Mouse (Mus musculus): ENCODE results near the gene Dlk1.
"Not testable (repeated sequence)": the region's sequence is repeated elsewhere in the genome, so short reads cannot be mapped to it uniquely, and the experiment has no call there.

Dlk1 gene

DNA sequence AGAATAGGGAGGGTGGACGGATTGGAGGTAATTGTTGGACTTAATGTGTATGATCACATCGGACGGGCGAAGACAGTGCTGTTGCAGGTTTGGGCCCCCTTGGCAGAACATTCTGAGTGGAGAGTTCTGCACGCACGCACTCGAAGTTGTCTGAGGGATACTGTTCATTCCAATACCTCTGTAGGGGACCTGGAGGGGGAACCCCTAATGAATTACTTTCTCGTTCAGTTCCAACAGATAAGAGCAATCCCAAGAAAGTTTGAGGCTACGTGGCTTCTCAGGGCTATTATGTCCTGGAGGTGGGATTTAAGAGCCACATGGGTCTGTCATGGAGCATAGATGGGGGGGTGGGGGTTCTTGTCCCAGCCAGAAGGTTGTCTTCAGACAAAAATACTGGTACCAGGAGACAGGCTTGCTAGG lies 21.6 kb downstream of the Dlk1 start:
- DNase-seq (ENCODE audit: low spot score in 2 of 2), result no peak

DNA sequence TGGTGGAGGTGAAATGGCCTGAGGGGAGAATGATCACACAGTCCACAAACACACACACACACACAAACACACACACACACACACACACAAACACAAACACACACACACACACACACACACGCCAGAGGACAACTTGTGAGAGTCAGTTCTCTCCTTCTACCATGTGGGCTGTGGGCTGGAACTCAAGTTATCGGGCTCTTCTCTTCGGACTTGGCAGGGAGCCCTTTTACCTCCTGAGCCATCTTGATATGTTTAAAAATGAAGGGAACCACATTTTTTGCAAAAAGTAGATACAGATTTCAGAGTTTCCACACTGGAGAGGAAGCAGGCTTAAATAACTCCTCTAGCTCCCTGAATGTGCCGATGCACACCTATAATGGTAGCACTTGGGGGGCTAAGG lies 22.9 kb downstream of the Dlk1 start:
- no peak for DNase-seq (ENCODE audit: low spot score in 2 of 2)

DNA sequence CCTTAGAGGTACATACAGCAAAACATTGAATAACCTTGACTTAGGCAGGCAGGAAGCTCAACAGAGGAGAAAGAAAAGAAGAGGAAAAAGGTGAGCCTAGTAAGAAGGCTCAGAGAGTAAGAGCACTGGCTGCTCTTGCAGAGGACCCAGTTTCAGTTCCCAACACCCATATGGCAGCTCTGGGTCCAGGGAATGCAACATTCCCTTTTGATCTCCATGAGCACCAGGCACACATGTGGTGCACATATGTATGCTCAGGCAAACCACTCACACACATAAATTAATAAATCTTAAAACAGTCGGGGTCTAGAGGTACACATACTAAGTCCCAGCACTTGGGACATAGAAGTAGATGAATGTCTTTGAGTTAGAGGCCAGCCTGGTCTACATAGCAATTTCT lies 33.9 kb downstream of the Dlk1 start:
- not testable (repeated sequence) for DNase-seq (ENCODE audit: low spot score in 2 of 2)

DNA sequence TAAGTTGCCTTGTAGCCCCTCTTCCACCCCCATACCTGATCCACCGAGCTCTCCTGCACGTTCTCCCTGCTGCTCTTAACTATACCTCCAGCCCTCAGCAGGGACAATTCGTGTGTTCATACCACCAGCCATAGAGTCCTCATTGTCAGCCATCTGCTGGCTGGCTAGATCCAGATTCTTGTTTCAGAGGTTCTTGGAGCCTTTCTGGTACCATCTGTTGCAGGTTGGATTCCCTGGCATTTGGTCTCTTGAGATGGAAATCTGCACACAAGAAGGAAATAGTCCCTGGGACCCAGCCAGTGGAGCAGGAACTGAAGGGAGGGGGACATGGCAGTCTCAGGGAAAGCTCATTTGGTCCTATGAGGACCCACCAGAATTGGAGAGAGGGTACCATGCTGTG lies 39.1 kb downstream of the Dlk1 start:
- DNase-seq (ENCODE audit: low spot score in 2 of 2), result no peak

DNA sequence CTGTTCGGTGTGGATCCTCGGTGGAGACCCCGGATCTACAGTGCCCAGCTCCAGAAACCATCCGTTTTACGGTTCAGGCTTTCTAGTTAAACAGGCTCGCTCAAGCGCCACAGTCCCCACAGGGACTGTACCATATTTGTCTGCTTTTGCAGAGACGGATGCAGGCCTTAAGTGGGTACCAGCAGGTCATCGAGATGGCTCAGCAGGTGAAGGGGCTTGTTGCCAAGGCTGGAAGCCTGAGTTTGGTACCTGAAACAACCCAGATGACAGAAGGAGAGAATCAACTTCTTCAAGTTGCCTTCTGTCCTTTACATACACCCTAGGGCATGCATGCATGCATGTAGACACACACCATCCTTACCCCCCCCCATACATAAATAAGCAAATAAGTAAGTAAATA lies 40.8 kb downstream of the Dlk1 start:
- no peak for DNase-seq (ENCODE audit: low spot score in 2 of 2)

DNA sequence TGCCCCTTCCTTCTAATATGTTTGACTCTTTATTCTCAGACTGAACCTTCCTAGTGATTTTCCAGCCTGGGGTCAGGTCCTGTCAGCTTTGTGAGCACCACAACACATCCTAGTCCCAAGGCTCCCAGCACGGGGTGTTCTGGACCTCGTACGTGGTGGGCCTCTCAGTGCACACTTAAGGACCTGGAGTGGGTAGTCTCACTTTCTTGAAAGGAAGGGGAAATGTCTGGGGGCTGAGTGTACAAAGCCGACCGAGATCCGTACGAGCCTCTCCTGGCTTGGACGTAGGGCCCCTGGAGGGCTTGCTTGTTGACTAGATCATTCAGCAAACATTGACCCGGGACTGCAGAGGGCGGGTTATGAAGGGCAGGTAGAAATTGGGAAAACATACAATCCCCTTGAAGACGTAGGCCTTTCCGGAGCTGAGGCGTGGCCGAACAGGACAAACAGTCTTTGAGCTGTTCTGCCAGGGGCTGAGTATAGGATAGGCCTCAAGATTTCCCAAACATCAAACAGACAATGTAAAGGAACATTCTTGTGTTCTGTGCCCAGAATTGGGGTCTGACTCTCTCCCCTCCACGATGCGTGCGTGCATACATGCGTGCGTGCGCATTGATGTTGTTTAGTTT lies 42.5 kb downstream of the Dlk1 start:
- no peak for DNase-seq (ENCODE audit: low spot score in 2 of 2)

DNA sequence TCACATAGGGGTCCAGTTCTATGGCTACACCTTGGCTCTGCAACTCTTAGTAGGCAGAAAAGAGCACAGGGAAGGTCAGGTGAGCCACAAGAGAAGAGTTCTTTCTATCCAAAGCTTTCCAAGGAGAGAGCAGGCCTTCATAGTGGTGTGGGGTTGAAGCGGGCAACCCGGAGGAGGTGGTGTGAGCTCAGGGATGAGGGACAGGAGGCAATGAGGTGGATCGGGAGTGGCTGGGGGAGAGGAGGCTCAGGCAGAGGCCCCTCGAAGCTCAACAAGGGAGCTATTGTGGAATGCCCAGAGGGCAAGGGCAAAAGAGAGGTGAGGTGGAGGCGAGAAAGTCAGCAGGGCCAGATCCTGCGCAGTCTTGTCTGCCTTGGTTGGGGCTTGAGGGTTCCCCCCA lies 43.8 kb downstream of the Dlk1 start:
- no peak for DNase-seq (ENCODE audit: low spot score in 2 of 2)

DNA sequence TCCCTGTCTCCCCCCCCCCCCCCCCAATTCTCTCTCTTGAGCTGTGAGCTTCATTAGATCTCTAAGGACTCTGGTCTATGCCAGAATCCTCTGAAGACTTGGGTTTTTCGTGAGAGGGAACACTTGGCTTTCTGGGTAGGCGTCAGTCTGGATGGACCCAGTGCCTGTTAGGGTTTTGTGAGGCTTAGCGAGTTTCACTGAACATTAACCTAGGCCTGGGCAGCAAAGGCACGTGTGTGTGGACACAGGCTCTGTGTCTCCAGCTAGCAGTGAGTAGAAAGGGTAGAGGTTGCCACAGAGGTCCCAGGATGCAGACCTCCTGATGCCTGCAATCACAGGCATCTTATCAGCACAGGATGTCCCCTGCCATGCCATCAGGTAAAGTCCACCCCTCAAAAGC lies 48.4 kb downstream of the Dlk1 start:
- no peak for DNase-seq (ENCODE audit: low spot score in 2 of 2)

DNA sequence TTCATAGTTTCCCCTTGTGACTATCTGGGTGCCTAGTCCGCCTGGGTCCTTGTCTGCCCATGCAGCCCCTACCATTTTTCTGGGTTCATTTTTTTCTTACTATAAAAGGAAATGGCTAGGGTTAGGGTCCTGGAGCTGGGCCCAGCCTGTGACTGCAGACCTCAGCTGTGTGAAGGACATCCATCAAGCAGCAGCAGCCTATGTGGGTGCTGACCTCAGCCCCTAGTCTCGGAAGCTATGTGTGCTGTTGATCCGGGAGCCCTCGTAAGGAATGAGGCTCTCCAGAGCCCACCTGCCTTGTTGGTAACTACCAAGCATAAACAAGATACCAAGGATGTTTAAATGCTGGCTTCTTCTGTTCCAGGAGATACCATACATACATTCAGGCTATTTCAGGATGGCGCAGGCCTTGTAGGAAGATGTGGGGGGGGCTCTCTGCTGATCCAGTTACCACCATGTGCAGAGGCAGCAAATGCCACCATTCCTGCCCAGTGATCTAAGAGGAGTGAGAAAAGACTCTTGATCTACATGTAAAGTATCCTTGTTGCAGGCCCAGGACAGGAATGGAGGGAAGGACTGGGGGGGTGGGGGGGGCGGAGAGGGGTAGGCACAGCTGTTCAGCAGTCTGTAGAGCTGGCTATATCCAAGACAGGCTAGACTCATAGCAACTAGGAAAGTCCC lies 49.9 kb downstream of the Dlk1 start:
- DNase-seq (ENCODE audit: low spot score in 2 of 2), result no peak

DNA sequence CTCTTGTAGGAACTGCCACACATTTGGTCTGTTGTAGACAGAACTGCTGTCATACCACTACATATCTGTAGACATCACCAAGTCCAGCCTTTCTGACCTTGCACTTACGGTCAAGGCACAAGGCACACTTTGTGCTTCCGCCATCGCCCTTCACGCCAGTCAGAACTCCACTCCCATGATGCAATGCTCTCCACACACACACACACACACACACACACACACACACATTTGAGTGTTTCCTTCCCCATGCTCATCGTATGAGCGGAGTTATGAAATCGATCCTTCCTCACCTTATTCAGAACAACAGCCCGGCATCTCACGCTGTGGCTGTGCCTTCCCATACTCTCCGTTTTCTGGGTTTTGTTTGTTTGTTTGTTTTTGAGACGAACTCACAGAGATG lies 55.1 kb downstream of the Dlk1 start:
- DNase-seq (ENCODE audit: low spot score in 2 of 2), result no peak

DNA sequence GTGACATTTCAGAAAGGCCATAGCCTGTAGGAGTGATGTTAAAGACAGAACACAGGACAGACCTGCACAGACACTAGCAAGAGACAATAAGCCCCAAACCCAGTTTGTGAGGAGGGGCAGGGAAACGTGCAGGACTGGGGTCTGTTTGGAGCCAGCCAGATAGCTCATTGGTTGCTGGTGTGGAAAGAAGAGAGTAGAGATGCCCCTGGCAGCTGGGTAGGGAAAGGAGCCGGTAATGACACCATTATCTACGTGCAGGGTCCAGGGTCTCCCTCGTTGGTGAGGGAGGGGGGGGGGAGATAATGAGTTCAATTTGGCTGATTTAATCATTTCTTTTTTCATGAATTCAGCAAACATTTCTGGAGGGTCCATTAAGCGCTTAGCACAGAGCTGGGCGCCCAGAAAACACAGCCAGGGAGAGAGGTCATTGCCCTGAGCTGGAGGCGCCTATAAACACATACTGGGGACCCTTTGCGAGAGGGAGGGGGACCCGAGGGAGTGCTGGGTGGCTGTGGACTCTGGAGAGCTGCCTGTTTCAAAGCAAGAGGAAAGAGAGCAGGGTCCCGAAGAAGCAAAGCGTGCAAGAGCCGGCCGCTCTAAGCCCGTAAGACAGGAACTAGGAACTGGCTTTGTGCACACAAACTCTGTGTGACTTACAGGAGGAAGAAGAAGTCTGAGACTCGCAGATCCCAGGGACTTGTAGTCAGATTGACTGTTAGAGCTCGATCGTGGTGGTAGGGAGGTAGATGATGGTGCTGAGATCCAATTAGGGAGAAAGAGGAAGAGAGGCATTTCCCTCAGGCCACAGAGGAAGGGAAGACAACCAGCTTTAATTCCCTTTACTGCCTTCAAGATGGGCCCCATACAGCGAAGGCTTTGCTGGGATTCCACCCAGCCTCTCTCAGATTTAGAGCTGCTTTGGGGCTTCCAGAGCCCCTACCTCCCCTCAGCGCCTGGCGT lies 56.2 kb downstream of the Dlk1 start:
- no peak for DNase-seq (ENCODE audit: low spot score in 2 of 2)

DNA sequence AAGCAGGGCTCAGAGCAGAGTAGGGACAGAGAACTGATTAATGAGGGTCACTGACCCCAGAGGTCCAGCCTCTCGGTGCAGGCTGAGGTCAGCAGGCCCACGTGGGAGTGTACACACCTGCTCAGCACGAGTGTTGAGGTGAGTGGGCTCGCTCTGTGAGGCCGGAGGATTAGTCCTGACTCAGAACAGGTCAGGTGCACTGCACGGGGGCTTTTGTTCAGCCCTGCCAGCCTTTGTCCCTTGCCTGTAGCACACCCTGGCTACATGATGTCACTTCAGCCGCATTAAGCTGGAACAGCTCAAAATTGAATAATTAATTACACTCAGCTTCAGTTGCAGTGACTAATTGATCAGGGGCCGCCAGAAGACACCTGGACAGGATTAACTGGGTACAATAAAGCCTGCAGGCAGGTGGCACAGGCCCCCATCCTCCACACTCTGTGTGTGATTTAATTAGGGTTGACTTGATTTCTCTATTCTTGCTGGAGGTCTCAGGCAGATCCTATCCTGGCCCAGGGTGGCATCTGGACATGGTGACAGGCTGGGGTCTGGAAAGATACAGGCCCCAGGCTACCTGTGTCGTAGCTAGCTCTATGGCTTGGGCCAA lies 57.0 kb downstream of the Dlk1 start:
- DNase-seq (ENCODE audit: low spot score in 2 of 2), result no peak

DNA sequence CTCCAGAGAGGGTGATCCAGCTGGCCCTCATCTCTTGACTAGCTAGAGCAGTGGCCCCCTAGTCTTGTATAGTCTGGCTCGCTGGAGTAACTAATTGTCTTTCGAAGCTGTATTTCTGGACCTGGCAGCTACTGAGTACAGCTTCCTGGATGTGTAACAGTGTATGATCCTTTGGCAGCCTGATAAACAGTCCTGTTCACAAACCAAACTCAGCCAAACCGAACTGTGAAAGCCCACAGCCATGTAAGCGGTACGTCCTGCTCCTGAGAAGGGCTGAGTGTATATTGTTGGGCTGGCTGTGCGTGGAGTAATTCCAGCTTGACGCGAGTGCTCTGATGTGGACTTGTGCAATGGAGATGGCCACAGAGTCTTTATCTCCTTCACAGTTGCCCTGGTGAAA lies 57.6 kb downstream of the Dlk1 start:
- no peak for DNase-seq (ENCODE audit: low spot score in 2 of 2)

DNA sequence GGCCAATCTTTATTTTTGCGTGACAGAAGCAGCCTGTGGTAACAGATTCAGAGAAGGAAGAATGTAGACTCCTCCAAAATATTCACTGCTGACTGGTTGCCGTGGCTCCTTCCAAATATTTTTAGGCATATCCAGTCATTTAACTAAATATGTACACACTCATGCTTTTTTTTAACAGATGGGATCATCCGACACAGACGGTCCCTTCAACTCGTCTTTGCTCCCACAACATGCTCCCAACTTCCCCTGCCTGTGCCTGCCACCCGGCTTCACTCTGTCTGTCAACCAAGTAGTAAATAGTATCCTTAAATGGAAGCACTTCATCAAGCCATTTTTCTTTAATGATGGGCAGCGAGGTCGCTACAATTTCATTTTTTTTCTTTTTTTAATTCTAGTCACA lies 58.8 kb downstream of the Dlk1 start:
- no peak for DNase-seq (ENCODE audit: low spot score in 2 of 2)

DNA sequence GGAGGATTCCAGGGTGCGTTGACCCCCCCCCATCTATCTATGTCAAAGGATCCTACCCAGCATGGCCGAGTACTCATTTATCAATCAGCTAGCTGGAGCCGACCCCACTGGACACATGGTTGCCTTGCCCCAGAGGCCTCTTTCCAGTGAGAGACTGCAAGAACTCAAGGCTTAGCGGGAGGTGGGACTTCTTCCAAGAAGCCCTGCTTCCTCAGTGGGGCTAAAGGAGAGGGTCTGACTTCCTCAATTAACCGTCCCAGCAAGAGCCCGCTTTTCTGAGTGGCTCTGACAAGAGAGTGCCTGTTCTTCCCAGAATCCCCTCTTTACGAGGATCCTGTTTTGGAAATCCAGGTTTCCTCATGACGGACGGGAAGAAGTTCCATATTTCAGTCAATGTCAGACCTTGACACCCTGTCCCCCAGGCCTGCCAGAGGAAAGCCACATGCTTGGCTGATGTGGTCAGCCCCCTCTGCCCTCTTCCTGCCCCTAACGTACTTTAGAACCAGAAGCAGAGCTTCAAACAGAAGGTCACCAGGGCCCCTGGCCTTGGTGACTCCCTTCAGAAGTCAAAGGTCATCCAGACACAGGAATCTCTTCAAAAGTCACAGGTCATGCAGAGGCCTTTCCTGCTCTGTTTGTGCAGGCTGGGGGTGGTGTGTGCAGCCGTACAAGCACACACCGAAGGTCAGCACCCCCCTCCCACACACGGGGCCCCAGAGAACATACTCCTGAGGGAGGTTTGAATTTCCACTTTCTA lies 59.7 kb downstream of the Dlk1 start:
- DNase-seq (ENCODE audit: low spot score in 2 of 2), result no peak
